Mouse (Mus musculus) embryonic facial prominence, embryonic 13.5 days (tissue): ENCODE results near the gene Ston2. TPM values are rescaled to one million over a fixed set of nuclear protein-coding genes. Genes with fewer than 3 reads are reported as not detected.
A peak's percentile ranks its signal among the peaks of the same experiment; 100 is the strongest.

Source experiments
- ATAC-seq: fragments of 200-750 bp; cut with Nextera tagmentation; 2 replicates; pipeline ENCODE4 v1.8.0; 2017; ENCODE audit warnings: low read depth; ENCODE audit not compliant: insufficient number of reproducible peaks, insufficient read depth, low FRiP score, low TSS enrichment
- H3K27ac ChIP-seq: fragments of 300-500 bp; sonication (generic); 2 replicates; pipeline ENCODE4 v1.5.1; 2015; ENCODE audit warnings: moderate library complexity, mild to moderate bottlenecking, inconsistent platforms
- H3K27me3 ChIP-seq: fragments of 300-500 bp; sonication (generic); 2 replicates; pipeline ENCODE4 v1.6.1; 2015; ENCODE audit warnings: mild to moderate bottlenecking, inconsistent platforms
- H3K36me3 ChIP-seq: fragments of 300-500 bp; sonication (generic); 2 replicates; pipeline ENCODE4 v1.6.1; 2015; ENCODE audit warnings: mild to moderate bottlenecking, inconsistent platforms
- H3K4me1 ChIP-seq: fragments of 300-500 bp; sonication (generic); 2 replicates; pipeline ENCODE4 v1.6.1; 2015; ENCODE audit warnings: inconsistent platforms
- H3K4me2 ChIP-seq: fragments of 300-500 bp; sonication (generic); 2 replicates; pipeline ENCODE4 v1.6.1; 2015; ENCODE audit warnings: moderate library complexity, mild to moderate bottlenecking, inconsistent platforms
- H3K4me3 ChIP-seq: fragments of 300-500 bp; sonication (generic); 2 replicates; pipeline ENCODE4 v1.5.1; 2015; ENCODE audit warnings: mild to moderate bottlenecking, inconsistent platforms
- H3K9ac ChIP-seq: fragments of 300-500 bp; sonication (generic); 2 replicates; pipeline ENCODE4 v1.6.1; 2015; ENCODE audit warnings: mild to moderate bottlenecking, inconsistent platforms
- H3K9me3 ChIP-seq: fragments of 300-500 bp; sonication (generic); 2 replicates; pipeline ENCODE4 v1.6.1; 2016; ENCODE audit warnings: inconsistent platforms
- WGBS: fragments of 180-500 bp; shearing (Covaris S2); methylation state at CpG from one replicate; pipeline ENCODE4 v1.1.7; 2015; ENCODE audit warnings: mixed read lengths; 5-methylcytosine and 5-hydroxymethylcytosine counted together
- polyA plus RNA-seq: library from polyadenylated mRNA; unstranded; fragments of >200 nt; fragmentation: Nextera tagmentation; extraction: Ambion mirVana; gene quantifications from 2 replicates; pipeline ENCODE4 v1.2.1, GENCODE M21; 2015

Ston2 gene
- polyA plus RNA-seq, 1 experiment from 2014 or later: 7.5 TPM

GRCm38 (mm10) chr12:91607678-91608077 lies 180.5 kb downstream of the Ston2 start:
- no peak for ATAC-seq
- 63% methylated on average over 7 of the region's 7 CpGs for WGBS

GRCm38 (mm10) chr12:91606651-91607050 lies 181.5 kb downstream of the Ston2 start:
- H3K9me3 ChIP-seq: peaks cover 5% of the 10 kb centered on the region; the same call in 1 of the 2 replicates
- H3K27ac ChIP-seq: no peak overlapping the region
- H3K4me1 ChIP-seq: peaks cover 5% of the 10 kb centered on the region; the same call in 1 of the 2 replicates
- H3K4me2 ChIP-seq: no peak overlapping the region
- no peak for ATAC-seq
- no peaks in the 10 kb centered on the region for H3K27me3 ChIP-seq
- no peak overlapping the region for H3K4me3 ChIP-seq
- H3K9ac ChIP-seq: no peak overlapping the region
- WGBS: 86% methylated on average over 13 of the region's 13 CpGs
- no peaks in the 10 kb centered on the region for H3K36me3 ChIP-seq

More at GRCm38 (mm10) chr12:91607678-91608077, 180.5 kb downstream of the Ston2 start:
- H3K36me3 ChIP-seq: no peaks in the 10 kb centered on the region
- peaks cover 5% of the 10 kb centered on the region; the same call in 1 of the 2 replicates for H3K4me1 ChIP-seq
- H3K4me2 ChIP-seq: no peak overlapping the region
- no peak overlapping the region for H3K27ac ChIP-seq
- no peaks in the 10 kb centered on the region for H3K27me3 ChIP-seq
- no peak overlapping the region for H3K4me3 ChIP-seq
- H3K9ac ChIP-seq: no peak overlapping the region
- H3K9me3 ChIP-seq: peaks cover 5% of the 10 kb centered on the region; the same call in 1 of the 2 replicates

- no peak overlapping the region for H3K4me2 ChIP-seq
- H3K9ac ChIP-seq: no peak overlapping the region
- H3K9me3 ChIP-seq: peaks cover 5% of the 10 kb centered on the region; the same call in 1 of the 2 replicates
- no peak overlapping the region for H3K27ac ChIP-seq
- peaks cover 5% of the 10 kb centered on the region; the same call in 1 of the 2 replicates for H3K4me1 ChIP-seq
- no peak overlapping the region for H3K4me3 ChIP-seq
- H3K36me3 ChIP-seq: no peaks in the 10 kb centered on the region
- 26% methylated on average over 6 of the region's 6 CpGs for WGBS
- ATAC-seq: no peak
- H3K27me3 ChIP-seq: no peaks in the 10 kb centered on the region
Observed at GRCm38 (mm10) chr12:91604600-91604999, 183.6 kb downstream of the Ston2 start.

GRCm38 (mm10) chr12:91592128-91592527 lies 196.1 kb downstream of the Ston2 start:
- WGBS: 94% methylated on average over 3 of the region's 3 CpGs
- no peak overlapping the region for H3K4me2 ChIP-seq
- H3K4me1 ChIP-seq: peaks cover 10% of the 10 kb centered on the region

GRCm38 (mm10) chr12:91591191-91591590 lies 197.0 kb downstream of the Ston2 start:
- H3K9ac ChIP-seq: peak overlapping the region; percentile 79

More at GRCm38 (mm10) chr12:91592128-91592527, 196.1 kb downstream of the Ston2 start:
- no peak overlapping the region for H3K9ac ChIP-seq
- no peak overlapping the region for H3K4me3 ChIP-seq
- H3K27ac ChIP-seq: no peak overlapping the region
- no peaks in the 10 kb centered on the region for H3K27me3 ChIP-seq
- H3K36me3 ChIP-seq: no peaks in the 10 kb centered on the region
- H3K9me3 ChIP-seq: no peaks in the 10 kb centered on the region
- ATAC-seq: no peak

GRCm38 (mm10) chr12:91590716-91591115 lies 197.5 kb downstream of the Ston2 start:
- H3K4me1 ChIP-seq: peaks cover 14% of the 10 kb centered on the region
- H3K4me3 ChIP-seq: peak overlapping the region; percentile 91
- no peaks in the 10 kb centered on the region for H3K9me3 ChIP-seq
- peaks cover 3% of the 10 kb centered on the region for H3K36me3 ChIP-seq
- H3K9ac ChIP-seq: peak overlapping the region; percentile 79
- H3K4me2 ChIP-seq: peak overlapping the region; percentile 65
- H3K27ac ChIP-seq: peak overlapping the region; percentile 100
- WGBS: 26% methylated on average over 6 of the region's 6 CpGs
- ATAC-seq: no peak
- no peaks in the 10 kb centered on the region for H3K27me3 ChIP-seq

More at GRCm38 (mm10) chr12:91591191-91591590, 197.0 kb downstream of the Ston2 start:
- Histone ChIP-seq H3K27ac (peak overlapping the region; percentile 100; the same call in 1 of the 2 replicates), H3K4me2 (peak overlapping the region; percentile 65), H3K36me3 (no peaks in the 10 kb centered on the region), H3K9me3 (no peaks in the 10 kb centered on the region), H3K4me1 (peaks cover 14% of the 10 kb centered on the region), H3K27me3 (no peaks in the 10 kb centered on the region), H3K4me3 (peak overlapping the region; percentile 91)
- WGBS: 87% methylated on average over 1 of the region's 1 CpGs
- ATAC-seq: no peak

GRCm38 (mm10) chr12:91589847-91590690 lies 198.1 kb downstream of the Ston2 start, which contains the start of gene Gtf2a1:
Gtf2a1 (minus strand) TSS chr12:91590487.
- peak within 1 kb of the TSS; percentile 100 for H3K9ac ChIP-seq
- H3K36me3 ChIP-seq: peaks cover 9% of the 10 kb centered on the region
- under 1% methylated on average over 65 of the region's 99 CpGs for WGBS
- ATAC-seq: peak; percentile 86
- H3K27me3 ChIP-seq: no peaks in the 10 kb centered on the region
- no peaks in the 10 kb centered on the region for H3K9me3 ChIP-seq
- H3K4me3 ChIP-seq: peak within 1 kb of the TSS; percentile 91
- peak within 1 kb of the TSS; percentile 66 for H3K4me2 ChIP-seq
- H3K4me1 ChIP-seq: peaks cover 14% of the 10 kb centered on the region
- peak within 1 kb of the TSS; percentile 100 for H3K27ac ChIP-seq

GRCm38 (mm10) chr12:91589542-91589846 lies 198.7 kb downstream of the Ston2 start:
- peaks cover 12% of the 10 kb centered on the region for H3K36me3 ChIP-seq
- no peaks in the 10 kb centered on the region for H3K9me3 ChIP-seq
- WGBS: 0% methylated on average over 11 of the region's 11 CpGs
- H3K27me3 ChIP-seq: no peaks in the 10 kb centered on the region
- peak overlapping the region; percentile 100 for H3K27ac ChIP-seq
- H3K4me3 ChIP-seq: peak overlapping the region; percentile 91
- peak overlapping the region; percentile 100 for H3K9ac ChIP-seq
- peaks cover 14% of the 10 kb centered on the region for H3K4me1 ChIP-seq
- ATAC-seq: no peak
- H3K4me2 ChIP-seq: peak overlapping the region; percentile 66

GRCm38 (mm10) chr12:91588670-91589541 lies 199.3 kb downstream of the Ston2 start:
- no peak for ATAC-seq
- Histone ChIP-seq H3K4me2 (peak overlapping the region; percentile 66), H3K4me3 (peak overlapping the region; percentile 91), H3K27me3 (no peaks in the 10 kb centered on the region), H3K36me3 (peaks cover 17% of the 10 kb centered on the region), H3K9me3 (no peaks in the 10 kb centered on the region), H3K27ac (peak overlapping the region; percentile 100), H3K4me1 (peaks cover 14% of the 10 kb centered on the region), H3K9ac (peak overlapping the region; percentile 100)
- WGBS: under 1% methylated on average over 68 of the region's 83 CpGs

GRCm38 (mm10) chr12:91588176-91588669 lies 200.0 kb downstream of the Ston2 start:
- Histone ChIP-seq H3K4me1 (peaks cover 14% of the 10 kb centered on the region), H3K27me3 (no peaks in the 10 kb centered on the region), H3K9me3 (no peaks in the 10 kb centered on the region), H3K36me3 (peaks cover 22% of the 10 kb centered on the region), H3K27ac (peak overlapping the region; percentile 100), H3K4me3 (peak overlapping the region; percentile 91), H3K4me2 (peak overlapping the region; percentile 66), H3K9ac (peak overlapping the region; percentile 100)
- peak; percentile 91 for ATAC-seq
- under 1% methylated on average over 32 of the region's 32 CpGs for WGBS

- H3K27ac ChIP-seq: peak overlapping the region; percentile 100
- 19% methylated on average over 5 of the region's 5 CpGs for WGBS
- peaks cover 26% of the 10 kb centered on the region for H3K36me3 ChIP-seq
- H3K4me3 ChIP-seq: peak overlapping the region; percentile 91
- no peaks in the 10 kb centered on the region for H3K27me3 ChIP-seq
- peak overlapping the region; percentile 100 for H3K9ac ChIP-seq
- H3K4me2 ChIP-seq: peak overlapping the region; percentile 66
- peaks cover 14% of the 10 kb centered on the region for H3K4me1 ChIP-seq
- ATAC-seq: no peak
- H3K9me3 ChIP-seq: no peaks in the 10 kb centered on the region
Observed at GRCm38 (mm10) chr12:91587491-91588033, 200.6 kb downstream of the Ston2 start.
